Mouse (Mus musculus): ENCODE data around the gene Fyb.

Fyb gene

GRCm38 (mm10) chr15:6601330-6601729, 78.7 kb downstream of the Fyb start:
- peak; percentile 53 for DNase-seq

- DNase-seq, result peak; percentile 63
These were observed 79.3 kb downstream of the Fyb start for GRCm38 (mm10) chr15:6602003-6602402.

GRCm38 (mm10) chr15:6610703-6611102, 88.0 kb downstream of the Fyb start:
- no peak for DNase-seq

- no peak for DNase-seq
These were observed 90.2 kb downstream of the Fyb start for GRCm38 (mm10) chr15:6612835-6613234.

- no peak for DNase-seq
These were observed 93.9 kb downstream of the Fyb start for GRCm38 (mm10) chr15:6616382-6617149.

GRCm38 (mm10) chr15:6619558-6620316, 97.1 kb downstream of the Fyb start:
- no peak for DNase-seq

GRCm38 (mm10) chr15:6622512-6622911, 99.9 kb downstream of the Fyb start:
- DNase-seq, result peak; percentile 88

GRCm38 (mm10) chr15:6623529-6624228, 101.0 kb downstream of the Fyb start:
- DNase-seq, result no peak

GRCm38 (mm10) chr15:6624365-6625182, 101.9 kb downstream of the Fyb start:
- peak; percentile 74 for DNase-seq

- DNase-seq, result peak; percentile 78
These were observed 103.0 kb downstream of the Fyb start for GRCm38 (mm10) chr15:6625607-6626033.

- no peak for DNase-seq
These were observed 103.5 kb downstream of the Fyb start for GRCm38 (mm10) chr15:6626123-6626522.

- no peak for DNase-seq
These were observed 105.9 kb downstream of the Fyb start for GRCm38 (mm10) chr15:6628431-6629077.

- no peak for DNase-seq
These were observed 106.5 kb downstream of the Fyb start for GRCm38 (mm10) chr15:6629174-6629573.

- DNase-seq, result no peak
These were observed 112.8 kb downstream of the Fyb start for GRCm38 (mm10) chr15:6635405-6635804.

GRCm38 (mm10) chr15:6642223-6642622, 119.6 kb downstream of the Fyb start:
- no peak for DNase-seq

- DNase-seq, result no peak
These were observed 122.8 kb downstream of the Fyb start for GRCm38 (mm10) chr15:6645498-6645897.

- no peak for DNase-seq
These were observed 124.4 kb downstream of the Fyb start for GRCm38 (mm10) chr15:6647066-6647465.

- no peak for DNase-seq
These were observed 126.2 kb downstream of the Fyb start for GRCm38 (mm10) chr15:6648757-6649403.

- DNase-seq, result no peak
These were observed 130.4 kb downstream of the Fyb start for GRCm38 (mm10) chr15:6653046-6653445.

- DNase-seq, result no peak
These were observed 135.4 kb downstream of the Fyb start for GRCm38 (mm10) chr15:6658081-6658480.

- no peak for DNase-seq
These were observed 139.3 kb downstream of the Fyb start for GRCm38 (mm10) chr15:6661951-6662350.

- no peak for DNase-seq
These were observed 141.3 kb downstream of the Fyb start for GRCm38 (mm10) chr15:6663991-6664390.

Measured in thymus, postnatal 14 days (tissue).